In genomic region chr2:173203726-173204125, GRCm38 (mm10) we compare ENCODE assay signal across 28 mouse cellular contexts. TPM values are rescaled to one million over a fixed set of nuclear protein-coding genes. Genes with fewer than 3 reads are reported as not detected.
DNase-seq lines count a peak whose midpoint lies in the region; ATAC-seq lines count a peak whose summit lies in the region.
"Had no signal": no experiment of that assay in that cellular context is flagged by ENCODE, and none has a peak within 500 bp of the region (broad histone marks: within the 10 kb centered on the region; RNA-seq: fewer than 3 reads in every experiment).

No protein-coding gene starts in this region.

- H3K36me3 ChIP-seq in neural tube, embryonic 15.5 days = no peaks in the 10 kb centered on the region
- no peaks in the 10 kb centered on the region for H3K36me3 ChIP-seq in limb, embryonic 11.5 days (ENCODE audit: control insufficient read depth, insufficient read depth, low read length)
- H3K36me3 ChIP-seq: embryonic facial prominence, embryonic 13.5 days; forebrain, embryonic 15.5 days; heart, embryonic 12.5 days; heart, embryonic 15.5 days; hindbrain, embryonic 12.5 days; hindbrain, embryonic 15.5 days had no signal

- peak; percentile 54 for DNase-seq in heart, adult 11 months
- DNase-seq in heart, postnatal 10 days = no peak
- DNase-seq in neural tube, embryonic 10.5 days (ENCODE audit: extremely low spot score, low spot score) = peak; percentile 11
- DNase-seq in urinary bladder, adult 2 months (ENCODE audit: low spot score) = peak; percentile 12
- DNase-seq in urinary bladder, postnatal 14 days (ENCODE audit: low spot score) = no peak
- DNase-seq in limb, embryonic 11.5 days (ENCODE audit: low spot score) = peak; percentile 16
- DNase-seq: adrenal gland, adult 2 months; adrenal gland, postnatal 14 days; cerebellum, adult 11 months; cerebellum, adult 2 months; cerebellum, adult 9-11 months; cerebellum, postnatal 25 days; gastrocnemius, postnatal 10 days had no signal

- H3K9me3 ChIP-seq in neural tube, embryonic 15.5 days (replicated peaks) = no peaks in the 10 kb centered on the region
- no peaks in the 10 kb centered on the region for H3K9me3 ChIP-seq in limb, embryonic 11.5 days (ENCODE audit: control insufficient read depth, low read length)
- H3K9me3 ChIP-seq: embryonic facial prominence, embryonic 13.5 days; heart, embryonic 15.5 days had no signal

- ATAC-seq in neural tube, embryonic 15.5 days (ENCODE audit: low FRiP score) = no peak
- ATAC-seq in limb, embryonic 11.5 days (ENCODE audit: insufficient number of reproducible peaks, low FRiP score, low TSS enrichment, low read depth) = no peak
- no peak for ATAC-seq in megakaryocyte-erythroid progenitor cell, adult 5-6 weeks (replicated peaks; ENCODE audit: low FRiP score, low TSS enrichment, poor library complexity, severe bottlenecking)
- ATAC-seq: CD4-positive, CD25-positive, alpha-beta regulatory T cell, adult 4 months; forebrain, embryonic 15.5 days had no signal

- no peak overlapping the region for H3K9ac ChIP-seq in neural tube, embryonic 15.5 days (replicated peaks)
- H3K9ac ChIP-seq in limb, embryonic 11.5 days (ENCODE audit: low read length) = no peak overlapping the region
- H3K9ac ChIP-seq: embryonic facial prominence, embryonic 13.5 days; forebrain, embryonic 15.5 days; heart, embryonic 12.5 days; heart, embryonic 15.5 days; hindbrain, embryonic 12.5 days; hindbrain, embryonic 15.5 days had no signal

- H3K27ac ChIP-seq in neural tube, embryonic 15.5 days (replicated peaks) = no peak overlapping the region
- H3K27ac ChIP-seq in limb, embryonic 11.5 days (replicated peaks; ENCODE audit: low read depth, low read length) = no peak overlapping the region
- H3K27ac ChIP-seq: embryonic facial prominence, embryonic 13.5 days; forebrain, embryonic 15.5 days; heart, embryonic 15.5 days; hindbrain, embryonic 12.5 days; hindbrain, embryonic 15.5 days had no signal

- intact Hi-C loops in heart, postnatal 10 days (cut with DNase I) = no loop called here

- 83% methylated on average over 3 of the region's 3 CpGs for WGBS in neural tube, embryonic 15.5 days
- WGBS in limb, embryonic 11.5 days = 94% methylated on average over 3 of the region's 3 CpGs

- no peak overlapping the region for H3K4me3 ChIP-seq in neural tube, embryonic 15.5 days (replicated peaks)
- no peak overlapping the region for H3K4me3 ChIP-seq in limb, embryonic 11.5 days (ENCODE audit: low read depth, low read length)
- H3K4me3 ChIP-seq: embryonic facial prominence, embryonic 13.5 days; erythroblast, embryonic 14.5 days; forebrain, embryonic 15.5 days; heart, embryonic 12.5 days; heart, embryonic 15.5 days; hindbrain, embryonic 12.5 days; hindbrain, embryonic 15.5 days had no signal

- no peaks in the 10 kb centered on the region for H3K4me1 ChIP-seq in neural tube, embryonic 15.5 days
- H3K4me1 ChIP-seq in limb, embryonic 11.5 days (ENCODE audit: control insufficient read depth, insufficient read depth, low read length) = no peaks in the 10 kb centered on the region
- H3K4me1 ChIP-seq: forebrain, embryonic 15.5 days; heart, embryonic 12.5 days; heart, embryonic 15.5 days; hindbrain, embryonic 15.5 days had no signal

- H3K27me3 ChIP-seq in neural tube, embryonic 15.5 days (replicated peaks) = no peaks in the 10 kb centered on the region
- no peaks in the 10 kb centered on the region for H3K27me3 ChIP-seq in limb, embryonic 11.5 days (ENCODE audit: control insufficient read depth, insufficient read depth, low read length)
- H3K27me3 ChIP-seq: embryonic facial prominence, embryonic 13.5 days; forebrain, embryonic 15.5 days; heart, embryonic 15.5 days; hindbrain, embryonic 12.5 days; hindbrain, embryonic 15.5 days had no signal

- no peak overlapping the region for H3K4me2 ChIP-seq in neural tube, embryonic 15.5 days
- no peak overlapping the region for H3K4me2 ChIP-seq in limb, embryonic 11.5 days (ENCODE audit: low read depth, severe bottlenecking)
- H3K4me2 ChIP-seq: embryonic facial prominence, embryonic 13.5 days; forebrain, embryonic 15.5 days; heart, embryonic 12.5 days; heart, embryonic 15.5 days; hindbrain, embryonic 12.5 days; hindbrain, embryonic 15.5 days had no signal

RNA-seq across cellular contexts. Expression of gene Zbp1, which starts 15.0 kb away (rescaled TPM):
- under 1 TPM; 0.25 to 0.41 TPM for total RNA-seq in heart, postnatal 10 days (2021)
- 0.08 and 3.6 TPM in 2 replicates for polyA plus RNA-seq in neural tube, embryonic 15.5 days (2015; fragmentation: Nextera tagmentation; extraction: Ambion mirVana)
- polyA plus RNA-seq in urinary bladder, adult 2 months (2012; rRNA removed) = 11.3 and 15.7 TPM in 2 replicates
- polyA plus RNA-seq in limb, embryonic 11.5 days (2014; fragmentation: Nextera tagmentation; extraction: Ambion mirVana) = not detected in 2 replicates
- 1.3 and 2.5 TPM in 2 replicates for total RNA-seq in megakaryocyte-erythroid progenitor cell, adult 5-6 weeks (2014; fragmentation: Nextera tagmentation)
- total RNA-seq in megakaryocyte-erythroid progenitor cell, adult 5-6 weeks (2017) = 4.8 TPM in 1 of 2 replicates, not detected in the other
- total RNA-seq: MEL had no signal
- polyA plus RNA-seq: erythroblast, embryonic 14.5 days; heart, embryonic 12.5 days had no signal

RNA-seq across cellular contexts. Expression of gene Pck1, which starts 50.9 kb away (rescaled TPM):
- total RNA-seq in heart, postnatal 10 days (2021) = 10 to 100 TPM; 24.1 to 85.1 TPM
- polyA plus RNA-seq in neural tube, embryonic 15.5 days (2015; fragmentation: Nextera tagmentation; extraction: Ambion mirVana) = 0.34 TPM in 1 of 2 replicates, not detected in the other
- polyA plus RNA-seq in urinary bladder, adult 2 months (2012; rRNA removed) = 5.4 and 5.9 TPM in 2 replicates
- 0.05 and 0.23 TPM in 2 replicates for polyA plus RNA-seq in limb, embryonic 11.5 days (2014; fragmentation: Nextera tagmentation; extraction: Ambion mirVana)
- total RNA-seq in megakaryocyte-erythroid progenitor cell, adult 5-6 weeks (2014; fragmentation: Nextera tagmentation) = not detected in 2 replicates
- not detected in 2 replicates for total RNA-seq in megakaryocyte-erythroid progenitor cell, adult 5-6 weeks (2017)
- total RNA-seq: common myeloid progenitor, adult 5-6 weeks; granulocyte monocyte progenitor cell, adult 5-6 weeks; hematopoietic stem cell, adult 5-6 weeks; MEL had no signal
- polyA plus RNA-seq: C2C12; CD4-positive, CD25-positive, alpha-beta regulatory T cell, adult 4 months; cerebellum, adult 2 months; embryonic facial prominence, embryonic 13.5 days; forebrain, embryonic 15.5 days; hindbrain, embryonic 12.5 days; hindbrain, embryonic 15.5 days had no signal

Comparison
In these comparisons a context has a peak if more than half of its experiments do, and no peak if none do; other contexts are left out.
1. DNase-seq: peak in heart, adult 11 months (single experiment), neural tube, embryonic 10.5 days (single experiment), urinary bladder, adult 2 months (single experiment) and limb, embryonic 11.5 days (single experiment); none in heart, postnatal 10 days (0 of 2) and urinary bladder, postnatal 14 days (single experiment).